Mouse (Mus musculus) kidney, postnatal 0 days (tissue): Measurements from ENCODE around the gene Abhd6. TPM values are rescaled to one million over a fixed set of nuclear protein-coding genes. Genes with fewer than 3 reads are reported as not detected.

Experiments
- ATAC-seq: fragments of 200-750 bp; cut with Nextera tagmentation; replicated peaks from 2 replicates; pipeline ENCODE4 v1.8.0; 2017; ENCODE audit warnings: low read depth, moderate number of reproducible peaks, moderate TSS enrichment, moderate library complexity; ENCODE audit not compliant: low FRiP score
- DNase-seq: peaks from one replicate; pipeline ENCODE4 v3.0.0-alpha.2; 2016; ENCODE audit warnings: low spot score
- H3K27ac ChIP-seq: fragments of 300-500 bp; sonication (generic); 2 replicates; pipeline ENCODE4 v1.5.1; 2014; ENCODE audit warnings: mild to moderate bottlenecking
- H3K27me3 ChIP-seq: fragments of 300-500 bp; sonication (generic); 2 replicates; pipeline ENCODE4 v1.6.1; 2014; ENCODE audit warnings: low read length, mixed read lengths; ENCODE audit not compliant: insufficient read depth
- H3K36me3 ChIP-seq: fragments of 300-500 bp; sonication (generic); 2 replicates; pipeline ENCODE4 v1.6.1; 2014; ENCODE audit warnings: low read length, mixed read lengths; ENCODE audit not compliant: insufficient read depth
- H3K4me1 ChIP-seq: fragments of 300-500 bp; sonication (generic); replicated peaks from 2 replicates; pipeline ENCODE4 v1.6.1; 2014; ENCODE audit warnings: antibody characterized with exemption, low read length, mixed read lengths; ENCODE audit not compliant: insufficient read depth
- H3K4me2 ChIP-seq: fragments of 300-500 bp; sonication (generic); 2 replicates; pipeline ENCODE4 v1.6.1; 2014; ENCODE audit warnings: mild to moderate bottlenecking, low read length, moderate library complexity, mixed read lengths
- H3K4me3 ChIP-seq: fragments of 300-500 bp; sonication (generic); replicated peaks from 2 replicates; pipeline ENCODE4 v1.5.1; 2014; ENCODE audit warnings: low read depth, low read length
- H3K9ac ChIP-seq: fragments of 300-500 bp; sonication (generic); 2 replicates; pipeline ENCODE4 v1.6.1; 2014; ENCODE audit warnings: low read depth, low read length
- H3K9me3 ChIP-seq: fragments of 300-500 bp; sonication (generic); replicated peaks from 2 replicates; pipeline ENCODE4 v1.6.1; 2016; ENCODE audit warnings: low read length, inconsistent platforms, mixed read lengths
- CTCF ChIP-seq: IDR thresholded peaks from 2 replicates; pipeline ENCODE4 v1.5.1; 2016; ENCODE audit warnings: antibody characterized with exemption, low read depth, mild to moderate bottlenecking, moderate library complexity
- WGBS: fragments of 180-500 bp; shearing (Covaris S2); extraction: QIAGEN DNeasy Blood & Tissue Kit; methylation state at CpG from one replicate; pipeline ENCODE4 v1.1.7; 2014; 5-methylcytosine and 5-hydroxymethylcytosine counted together
- polyA plus RNA-seq: library from polyadenylated mRNA; unstranded; fragments of >200 nt; fragmentation: Nextera tagmentation; extraction: Ambion mirVana; gene quantifications from 2 replicates; pipeline ENCODE4 v1.2.1, GENCODE M21; 2015

The Abhd6 gene
- polyA plus RNA-seq, 1 experiment from 2014 or later, result 41.6 TPM

GRCm38 (mm10) chr14:7992158-7992557 lies 10.5 kb upstream of the Abhd6 start:
- H3K36me3 ChIP-seq, result no peaks in the 10 kb centered on the region
- no peaks in the 10 kb centered on the region for H3K4me1 ChIP-seq
- no peaks in the 10 kb centered on the region for H3K27me3 ChIP-seq
- WGBS, result 39% methylated on average over 6 of the region's 6 CpGs
- TF ChIP-seq CTCF, result no peak
- H3K27ac ChIP-seq, result no peak overlapping the region
- no peak overlapping the region for H3K4me3 ChIP-seq
- H3K4me2 ChIP-seq, result no peak overlapping the region
- DNase-seq, result no peak
- no peak for ATAC-seq
- H3K9me3 ChIP-seq, result no peaks in the 10 kb centered on the region
- H3K9ac ChIP-seq, result no peak overlapping the region

DNA sequence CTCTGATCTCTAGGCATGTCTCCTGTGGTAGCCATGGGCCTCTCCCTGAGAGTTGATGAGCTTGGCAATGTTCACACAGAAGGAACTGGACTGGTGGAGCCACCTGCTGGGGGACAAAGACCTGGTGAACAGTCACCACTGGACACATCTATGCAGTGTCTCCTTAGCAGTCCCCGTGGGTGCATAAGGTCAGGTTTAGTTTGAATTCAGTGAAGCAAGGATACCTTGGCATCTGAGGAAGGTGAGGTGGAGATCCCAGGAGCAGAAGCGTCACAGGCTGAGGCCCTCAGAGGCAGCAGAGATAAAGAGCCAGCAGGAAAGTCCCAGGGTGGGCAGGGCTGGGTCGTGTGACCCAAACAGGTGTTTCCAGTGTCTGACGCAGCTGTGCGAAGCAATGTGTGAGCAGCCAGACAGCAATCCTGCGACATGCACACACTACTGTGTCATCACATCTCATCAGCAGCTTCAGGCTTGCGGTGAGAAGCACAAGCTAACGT lies 8.4 kb upstream of the Abhd6 start, which contains the start of gene Dnase1l3:
Gene Dnase1l3, minus strand, starts transcription at position 303 of the 497 bp plus-strand sequence.
- no peak within 1 kb of the TSS for H3K4me3 ChIP-seq

GRCm38 (mm10) chr14:7997255-7997696 lies 5.4 kb upstream of the Abhd6 start:
- Histone ChIP-seq H3K27me3 (no peaks in the 10 kb centered on the region), H3K36me3 (no peaks in the 10 kb centered on the region), H3K9me3 (no peaks in the 10 kb centered on the region), H3K4me3 (no peak overlapping the region), H3K4me1 (no peaks in the 10 kb centered on the region; the same call in 1 of the 2 replicates), H3K27ac (no peak overlapping the region), H3K4me2 (peak overlapping the region; percentile 48), H3K9ac (no peak overlapping the region)
- TF ChIP-seq CTCF, result peak; percentile 80
- 2% methylated on average over 15 of the region's 15 CpGs for WGBS
- peak; percentile 27; the same call in 1 of the 2 replicates for ATAC-seq
- peak; percentile 89 for DNase-seq

More for the DNA sequence above, 8.4 kb upstream of the Abhd6 start, which contains the start of gene Dnase1l3:
- Histone ChIP-seq H3K36me3 (no peaks in the 10 kb centered on the region), H3K27ac (no peak within 1 kb of the TSS), H3K4me2 (no peak within 1 kb of the TSS), H3K9ac (no peak within 1 kb of the TSS), H3K4me1 (no peaks in the 10 kb centered on the region), H3K9me3 (no peaks in the 10 kb centered on the region), H3K27me3 (no peaks in the 10 kb centered on the region)
- ATAC-seq (peak; percentile 26; the same call in 1 of the 2 replicates), DNase-seq (peak; percentile 58)
- 67% methylated on average over 8 of the region's 8 CpGs for WGBS
- TF ChIP-seq CTCF, result peak; percentile 74

DNA sequence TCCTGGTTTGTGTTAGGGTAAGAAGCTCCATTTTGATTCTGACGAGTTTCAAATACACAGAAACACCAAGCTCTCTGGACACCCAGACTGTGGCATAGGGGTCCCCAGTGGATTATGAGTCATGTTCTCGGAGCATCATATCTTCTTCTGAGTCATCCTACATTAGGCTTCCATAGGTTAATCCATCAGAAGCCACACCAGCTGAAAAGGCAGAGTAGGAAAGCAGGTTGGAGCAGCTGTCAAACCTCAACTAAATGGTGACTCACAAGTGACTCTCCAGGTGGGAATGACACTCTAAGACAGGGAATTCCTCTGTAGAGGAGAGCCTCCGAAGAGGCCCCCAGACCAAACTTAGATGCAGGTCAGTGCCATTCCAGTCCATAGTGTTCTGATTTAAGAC lies 3.7 kb upstream of the Abhd6 start:
- no peak overlapping the region for H3K4me2 ChIP-seq
- no peak for DNase-seq
- no peaks in the 10 kb centered on the region for H3K27me3 ChIP-seq
- 82% methylated on average over 3 of the region's 3 CpGs for WGBS
- ATAC-seq, result no peak
- H3K27ac ChIP-seq, result no peak overlapping the region
- H3K9me3 ChIP-seq, result no peaks in the 10 kb centered on the region
- H3K4me1 ChIP-seq, result peaks cover 6% of the 10 kb centered on the region; the same call in 1 of the 2 replicates
- no peaks in the 10 kb centered on the region for H3K36me3 ChIP-seq
- no peak overlapping the region for H3K9ac ChIP-seq
- no peak overlapping the region for H3K4me3 ChIP-seq
- TF ChIP-seq CTCF, result no peak

- no peak for ATAC-seq
- peaks cover 10% of the 10 kb centered on the region; the same call in 1 of the 2 replicates for H3K4me1 ChIP-seq
- DNase-seq, result no peak
- no peak overlapping the region for H3K4me3 ChIP-seq
- no peaks in the 10 kb centered on the region for H3K36me3 ChIP-seq
- no peak overlapping the region for H3K4me2 ChIP-seq
- WGBS, result 72% methylated on average over 5 of the region's 5 CpGs
- H3K27me3 ChIP-seq, result no peaks in the 10 kb centered on the region
- no peak overlapping the region for H3K9ac ChIP-seq
- no peak for TF ChIP-seq CTCF
- H3K9me3 ChIP-seq, result no peaks in the 10 kb centered on the region
- H3K27ac ChIP-seq, result no peak overlapping the region
Measured at GRCm38 (mm10) chr14:7999435-7999834, 3.3 kb upstream of the Abhd6 start.

DNA sequence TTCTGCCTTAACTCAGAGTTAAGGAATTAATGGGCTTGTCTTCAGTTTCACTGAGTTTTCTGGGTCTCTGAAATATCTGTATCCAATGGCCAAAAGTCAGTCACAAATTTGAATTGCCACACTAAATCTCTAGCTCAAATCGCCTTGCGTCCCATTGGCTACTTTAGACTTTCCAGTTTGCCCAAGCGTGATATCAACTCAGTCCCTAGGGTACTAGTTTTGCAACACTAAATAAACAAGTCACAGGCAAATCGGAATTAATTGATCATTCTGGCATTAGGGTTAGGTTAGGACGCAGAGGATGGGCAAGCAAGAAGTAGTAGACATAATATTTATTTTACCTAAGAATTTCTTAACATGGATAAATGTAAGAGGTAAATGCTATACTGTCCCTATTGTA lies 2.5 kb upstream of the Abhd6 start:
- no peaks in the 10 kb centered on the region for H3K9me3 ChIP-seq
- peaks cover 10% of the 10 kb centered on the region; the same call in 1 of the 2 replicates for H3K4me1 ChIP-seq
- H3K4me2 ChIP-seq, result no peak overlapping the region
- H3K9ac ChIP-seq, result no peak overlapping the region
- TF ChIP-seq CTCF, result no peak
- no peak overlapping the region for H3K4me3 ChIP-seq
- H3K36me3 ChIP-seq, result no peaks in the 10 kb centered on the region
- ATAC-seq (no peak), DNase-seq (no peak)
- H3K27ac ChIP-seq, result no peak overlapping the region
- WGBS, result 88% methylated on average over 5 of the region's 5 CpGs
- H3K27me3 ChIP-seq, result no peaks in the 10 kb centered on the region
